Mouse (Mus musculus) layer of hippocampus, adult 2 months (tissue): ENCODE data around the gene Ddias. TPM values are rescaled to one million over a fixed set of nuclear protein-coding genes. Genes with fewer than 3 reads are reported as not detected.

Experiments used
- DNase-seq, 2 experiments: peaks; one replicate each; pipeline ENCODE4 v3.0.0; 2022; ENCODE audit warnings: low spot score in 2 of 2
- H3K27ac ChIP-seq: fragments of 200-600 bp; 2 replicates; pipeline ENCODE4 v1.8.1; 2022
- H3K4me3 ChIP-seq: fragments of 200-600 bp; 2 replicates; pipeline ENCODE4 v1.8.1; 2022; ENCODE audit warnings: mild to moderate bottlenecking
- CTCF ChIP-seq: fragments of 200-600 bp; conservative IDR thresholded peaks from 2 replicates; pipeline ENCODE4 v1.8.1; 2022; ENCODE audit warnings: antibody characterized with exemption, mild to moderate bottlenecking, moderate library complexity
- total RNA-seq, 2 experiments: library from RNA; stranded (reverse); gene quantifications; 2 replicates each; pipeline ENCODE4 v1.2.3; 2021

Gene Ddias
- total RNA-seq, 2 experiments from 2014 or later: 0.69 to 0.79 TPM

GRCm38 (mm10) chr7:92883850-92884716 is 10.0 kb upstream of the Ddias start:
- no peak for DNase-seq
- Histone ChIP-seq H3K4me3 (no peak overlapping the region), H3K27ac (no peak overlapping the region)
- no peak for TF ChIP-seq CTCF

GRCm38 (mm10) chr7:92878575-92879285 is 4.7 kb upstream of the Ddias start:
- no peak for DNase-seq
- no peak overlapping the region for H3K4me3 ChIP-seq
- no peak for TF ChIP-seq CTCF
- no peak overlapping the region for H3K27ac ChIP-seq

DNA sequence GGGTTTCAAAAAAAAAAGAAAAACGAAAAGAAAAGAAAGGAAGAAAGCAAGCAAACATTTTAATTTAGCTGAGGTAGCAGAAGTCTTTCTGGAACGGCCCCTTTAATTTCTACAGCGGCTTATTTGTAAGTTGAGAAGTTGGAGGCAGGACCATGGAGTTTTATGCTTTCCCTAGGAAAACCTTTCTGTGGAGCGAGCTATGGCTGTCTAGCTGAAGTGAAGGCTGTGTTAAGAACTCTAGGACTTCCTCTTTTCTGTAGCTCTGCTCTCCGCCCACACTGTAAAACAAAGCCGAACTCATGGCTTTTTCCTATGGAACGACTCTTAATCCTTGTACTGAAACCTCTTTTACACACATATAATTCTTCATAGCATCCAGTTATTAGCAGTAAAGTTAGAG is 2.5 kb upstream of the Ddias start:
- H3K4me3 ChIP-seq: 0 out of 2 replicates have a peak overlapping the region, but pooled peaks have one; percentile 8
- TF ChIP-seq CTCF: no peak
- no peak overlapping the region for H3K27ac ChIP-seq
- no peak for DNase-seq

DNA sequence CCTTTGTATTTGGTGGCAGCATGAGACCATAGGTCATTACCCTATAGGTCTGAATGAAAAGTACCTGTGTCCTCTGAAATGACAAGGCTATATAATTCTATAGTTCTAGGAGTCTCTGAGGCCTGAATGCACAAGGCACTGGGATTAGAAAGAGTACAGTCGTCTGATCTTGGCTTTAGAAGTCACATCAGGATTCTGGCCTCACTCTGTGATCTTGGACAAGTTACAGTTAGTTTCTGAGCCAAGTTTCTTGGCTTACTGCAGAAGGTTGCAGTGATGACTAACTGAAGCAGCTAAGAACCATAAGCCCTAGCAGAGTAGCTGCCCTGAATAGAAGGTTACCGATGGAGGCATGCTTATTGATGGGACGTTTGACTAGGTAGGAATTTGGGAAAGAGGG is 2.0 kb upstream of the Ddias start:
- H3K4me3 ChIP-seq: peak overlapping the region; percentile 87; the same call in 1 of the 2 replicates
- no peak for DNase-seq
- no peak for TF ChIP-seq CTCF
- H3K27ac ChIP-seq: peak overlapping the region; percentile 99

GRCm38 (mm10) chr7:92874761-92875408 is 838 bp upstream of the Ddias start:
- no peak for TF ChIP-seq CTCF
- Histone ChIP-seq H3K4me3 (peak overlapping the region; percentile 87), H3K27ac (peak overlapping the region; percentile 99)
- DNase-seq: peak; percentile 81 to 90

DNA sequence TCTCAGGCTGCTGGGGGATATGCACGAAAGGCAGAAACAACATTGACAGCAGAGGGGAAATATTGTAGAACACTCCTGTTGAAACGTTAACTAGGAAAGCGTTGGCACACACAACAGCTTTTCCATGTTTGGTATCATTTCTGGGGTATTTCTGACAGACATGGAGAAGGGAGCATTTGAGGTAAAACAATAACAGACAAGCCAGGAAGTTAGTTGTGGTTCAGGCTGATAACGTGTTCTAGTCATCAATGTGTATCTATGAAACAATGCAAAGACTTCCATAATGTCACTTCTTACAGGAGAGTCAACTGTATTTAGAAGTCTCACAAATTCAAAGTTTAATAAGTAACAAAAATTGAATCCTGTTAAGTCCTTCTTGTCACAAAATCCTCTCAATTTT is 2.5 kb downstream of the Ddias start:
- no peak overlapping the region for H3K27ac ChIP-seq
- TF ChIP-seq CTCF: no peak
- no peak overlapping the region for H3K4me3 ChIP-seq
- no peak for DNase-seq

- DNase-seq: no peak
- Histone ChIP-seq H3K4me3 (no peak overlapping the region), H3K27ac (no peak overlapping the region)
- TF ChIP-seq CTCF: peak; percentile 79
These were observed 3.9 kb downstream of the Ddias start for GRCm38 (mm10) chr7:92870161-92870560.

- TF ChIP-seq CTCF: peak; percentile 88
- peak in 1 of 2 experiments; percentile 49 for DNase-seq
- Histone ChIP-seq H3K4me3 (no peak overlapping the region), H3K27ac (no peak overlapping the region)
These were observed 7.5 kb downstream of the Ddias start for GRCm38 (mm10) chr7:92866526-92866925.

DNA sequence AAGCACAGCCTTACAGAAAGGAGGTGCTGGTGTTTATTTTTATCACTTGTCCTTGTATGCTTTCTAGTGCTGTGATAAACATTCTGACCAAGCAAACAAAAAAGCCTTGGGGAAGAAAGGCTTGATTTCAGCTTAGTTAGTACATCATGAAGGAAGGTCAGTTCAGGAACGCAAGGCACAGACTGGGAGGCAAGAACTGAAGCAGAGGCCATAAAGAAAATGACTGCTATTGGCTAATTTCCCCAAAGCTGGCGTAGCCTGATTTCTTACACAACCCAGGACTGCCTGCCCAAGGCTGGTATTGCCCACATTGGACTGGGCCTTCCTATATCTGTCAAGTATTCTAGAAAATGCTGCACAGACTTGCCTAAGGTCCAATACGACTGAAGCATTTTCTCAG is 25.8 kb downstream of the Ddias start:
- no peak overlapping the region for H3K4me3 ChIP-seq
- no peak for TF ChIP-seq CTCF
- no peak for DNase-seq
- no peak overlapping the region for H3K27ac ChIP-seq

DNA sequence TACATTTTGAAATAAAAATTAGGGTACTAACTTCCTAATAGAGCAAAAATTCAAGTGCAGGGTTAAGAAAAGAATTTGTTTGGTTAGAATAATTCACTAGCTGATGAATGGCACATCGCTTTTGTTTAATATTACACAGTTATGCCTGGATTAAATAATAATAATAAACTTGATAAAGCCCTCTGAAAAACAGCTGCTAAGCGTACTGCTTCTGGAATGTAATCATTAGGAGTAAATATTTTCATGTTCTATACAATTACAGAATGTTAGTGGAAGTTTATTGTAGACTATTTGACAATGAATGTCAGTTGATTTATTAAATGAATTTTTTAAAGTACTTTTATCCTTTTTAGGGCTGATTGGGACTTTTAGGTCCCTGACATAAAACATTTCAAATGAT is 31.8 kb downstream of the Ddias start:
- Histone ChIP-seq H3K27ac (no peak overlapping the region), H3K4me3 (no peak overlapping the region)
- DNase-seq: no peak
- TF ChIP-seq CTCF: no peak

- H3K4me3 ChIP-seq: no peak overlapping the region
- peak; percentile 63 for TF ChIP-seq CTCF
- no peak for DNase-seq
- no peak overlapping the region for H3K27ac ChIP-seq
These were observed 36.1 kb downstream of the Ddias start for GRCm38 (mm10) chr7:92837907-92838306.

DNA sequence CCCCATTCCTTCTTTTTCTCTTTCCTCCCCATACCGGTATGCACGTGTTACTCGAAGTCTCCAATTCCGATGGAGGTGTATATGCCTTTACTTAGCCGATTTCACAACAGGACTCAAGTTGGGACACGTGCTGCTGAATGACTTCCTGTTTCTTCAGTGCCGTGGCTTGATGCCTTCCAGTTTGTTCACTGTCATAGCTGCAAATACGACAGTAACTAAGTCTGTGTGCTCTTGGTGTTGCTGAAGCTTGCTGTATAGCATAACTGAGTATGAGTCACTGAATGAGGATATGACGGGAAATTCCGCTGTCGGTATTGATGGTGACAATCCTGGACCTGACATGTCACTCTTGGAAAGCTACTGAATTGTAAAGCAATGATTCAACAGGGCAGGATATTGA is 36.8 kb downstream of the Ddias start:
- Histone ChIP-seq H3K27ac (no peak overlapping the region), H3K4me3 (no peak overlapping the region)
- DNase-seq: no peak
- TF ChIP-seq CTCF: no peak

DNA sequence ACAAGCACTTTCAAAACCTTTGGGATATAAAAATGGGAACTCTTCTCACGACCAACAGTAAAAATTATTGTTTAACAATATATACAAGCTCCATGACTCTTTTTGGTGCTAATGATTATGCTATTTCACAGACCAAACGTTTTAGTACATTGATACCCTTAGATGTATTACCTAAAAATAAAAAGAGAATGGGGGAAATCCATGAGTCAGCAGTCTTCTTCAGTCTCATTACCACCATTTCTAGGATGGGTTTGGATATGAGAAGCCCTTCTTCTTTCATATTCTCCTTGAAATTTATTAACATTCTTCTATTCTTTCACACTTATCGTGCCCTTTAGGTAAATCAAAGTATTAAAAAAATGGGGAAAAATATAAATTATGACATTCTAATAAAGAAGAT is 37.6 kb downstream of the Ddias start:
- TF ChIP-seq CTCF: no peak
- Histone ChIP-seq H3K27ac (no peak overlapping the region), H3K4me3 (no peak overlapping the region)
- no peak for DNase-seq
